Mouse (Mus musculus): Measurements from ENCODE around the gene Bcat1. TPM values are rescaled to one million over a fixed set of nuclear protein-coding genes. Genes with fewer than 3 reads are reported as not detected.

The Bcat1 gene
- total RNA-seq, 2 experiments from 2014 or later: 67.3 to 67.4 TPM

DNA sequence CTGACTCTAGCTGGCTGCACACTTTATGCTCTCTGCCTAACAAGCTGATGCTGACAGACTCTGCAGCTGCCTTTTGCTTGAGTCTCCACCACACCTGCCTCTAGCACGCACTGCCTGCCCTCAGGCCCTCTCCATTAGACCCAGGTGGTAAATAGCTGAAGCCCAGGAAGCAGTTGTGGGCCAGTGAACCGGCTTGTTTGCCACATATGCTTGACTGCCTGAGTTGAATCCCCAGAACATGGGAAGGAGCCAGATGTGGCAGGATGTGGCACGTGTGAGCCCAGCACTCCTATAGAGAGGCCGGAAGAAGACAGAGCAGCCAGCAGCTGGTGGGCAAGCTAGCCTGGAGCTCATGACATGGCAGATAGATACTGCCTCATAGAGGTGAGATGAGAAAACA, 55.4 kb downstream of the Bcat1 start:
- no peak for DNase-seq (ENCODE audit: low spot score in 2 of 2)
- intact Hi-C loops (cut with DNase I): no loop called here

DNA sequence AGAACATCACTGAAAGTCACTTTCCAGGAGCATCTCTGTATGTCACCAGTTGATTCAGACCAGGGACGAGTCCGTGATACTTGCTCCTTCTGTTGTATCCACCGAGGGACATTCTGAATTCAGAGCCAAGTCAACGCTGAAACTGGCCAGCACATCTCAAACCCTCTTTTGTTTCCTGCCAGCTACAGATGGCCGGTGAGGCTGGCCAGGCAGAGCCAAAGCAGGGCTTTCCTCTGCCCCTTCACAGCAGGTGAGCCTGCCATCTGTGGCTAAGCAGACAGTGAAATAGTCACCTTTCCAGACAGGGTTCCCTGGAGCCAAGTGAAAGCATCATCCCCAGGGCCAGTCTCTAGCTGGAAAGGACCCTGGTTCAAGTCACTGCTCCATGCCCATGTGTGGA, 57.7 kb downstream of the Bcat1 start:
- intact Hi-C loops (cut with DNase I): no loop called here

GRCm38 (mm10) chr6:145017508-145017907, 58.5 kb downstream of the Bcat1 start:
- no peak for DNase-seq (ENCODE audit: low spot score in 2 of 2)
- intact Hi-C loops (cut with DNase I): no loop called here

More for the DNA sequence above, 57.7 kb downstream of the Bcat1 start:
- no peak for DNase-seq (ENCODE audit: low spot score in 2 of 2)

DNA sequence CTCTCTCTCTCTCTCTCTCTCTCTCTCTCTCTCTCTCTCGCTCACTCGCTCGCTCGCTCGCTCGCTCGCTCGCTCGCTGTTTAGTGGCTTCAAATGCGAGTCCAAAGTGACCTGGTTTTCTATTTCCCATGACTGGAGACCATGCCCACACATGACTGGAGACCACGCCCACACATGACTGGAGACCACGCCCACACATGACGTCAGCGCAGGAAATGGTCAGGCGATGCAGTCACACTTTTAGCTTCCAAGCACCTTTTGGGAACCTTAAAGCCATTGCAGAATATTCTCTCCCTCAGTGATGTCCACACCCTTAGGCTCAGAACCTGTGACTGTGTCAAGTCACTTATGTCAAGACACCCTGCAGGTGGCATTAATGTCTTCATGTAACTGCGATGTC, 59.3 kb downstream of the Bcat1 start:
- intact Hi-C loops (cut with DNase I): no loop called here
- no peak for DNase-seq (ENCODE audit: low spot score in 2 of 2)

- intact Hi-C loops (cut with DNase I): no loop called here
These were observed 61.0 kb downstream of the Bcat1 start for GRCm38 (mm10) chr6:145014944-145015343.

GRCm38 (mm10) chr6:145012699-145013098, 63.3 kb downstream of the Bcat1 start:
- no peak for DNase-seq (ENCODE audit: low spot score in 2 of 2)
- intact Hi-C loops (cut with DNase I): no loop called here

More at GRCm38 (mm10) chr6:145014944-145015343, 61.0 kb downstream of the Bcat1 start:
- no peak for DNase-seq (ENCODE audit: low spot score in 2 of 2)

GRCm38 (mm10) chr6:145011141-145011540, 64.8 kb downstream of the Bcat1 start:
- intact Hi-C loops (cut with DNase I): no loop called here
- no peak for DNase-seq (ENCODE audit: low spot score in 2 of 2)

GRCm38 (mm10) chr6:145009859-145010818, 65.8 kb downstream of the Bcat1 start:
- intact Hi-C loops (cut with DNase I): no loop called here
- DNase-seq (ENCODE audit: low spot score in 2 of 2): peak; percentile 50 to 59

- intact Hi-C loops (cut with DNase I): no loop called here
- DNase-seq (ENCODE audit: low spot score in 2 of 2): no peak
These were observed 72.5 kb downstream of the Bcat1 start for GRCm38 (mm10) chr6:145003459-145003858.

DNA sequence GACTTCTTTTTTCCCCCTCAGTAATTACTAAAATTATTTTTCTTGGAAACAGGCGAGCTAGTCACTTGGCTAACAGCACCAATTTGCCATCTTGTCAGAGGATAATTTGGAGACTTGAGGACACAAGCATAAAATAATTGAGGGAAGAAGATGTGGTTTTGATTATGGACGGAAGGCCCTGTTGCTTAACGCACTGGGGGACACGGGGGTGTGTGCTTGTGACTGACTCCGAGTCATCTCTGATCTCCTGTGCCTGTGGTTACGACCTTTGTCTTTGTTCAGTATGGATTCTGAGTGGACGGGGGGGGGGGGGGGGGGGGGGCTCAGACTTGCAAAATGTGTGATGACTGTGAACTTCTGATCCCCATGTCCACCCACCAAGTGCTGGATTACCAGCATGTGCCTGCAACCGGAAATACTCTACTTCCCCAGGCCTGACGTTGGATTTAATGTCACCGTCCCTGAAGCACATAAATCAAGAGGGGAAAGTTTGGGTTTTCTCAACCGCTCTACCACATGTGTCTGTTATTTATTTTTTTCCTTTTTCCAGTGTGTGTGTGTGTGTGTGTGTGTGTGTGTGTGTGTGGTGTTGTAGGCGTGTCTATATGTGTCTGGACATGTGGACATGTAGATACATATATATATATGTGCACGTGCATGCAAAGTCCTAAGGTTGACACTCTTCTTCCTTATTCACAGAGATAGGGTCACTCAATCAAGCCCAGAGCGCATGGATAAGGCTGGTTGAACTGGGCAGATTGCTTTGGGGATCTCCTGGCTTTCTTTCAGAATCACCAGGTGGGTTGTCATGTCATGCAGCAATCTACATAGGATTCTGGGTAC, 73.7 kb downstream of the Bcat1 start:
- intact Hi-C loops (cut with DNase I): no loop called here
- DNase-seq (ENCODE audit: low spot score in 2 of 2): no peak

- intact Hi-C loops (cut with DNase I): no loop called here
- no peak for DNase-seq (ENCODE audit: low spot score in 2 of 2)
These were observed 74.5 kb downstream of the Bcat1 start for GRCm38 (mm10) chr6:145001493-145001892.

- intact Hi-C loops (cut with DNase I): no loop called here
- no peak for DNase-seq (ENCODE audit: low spot score in 2 of 2)
These were observed 78.8 kb downstream of the Bcat1 start for GRCm38 (mm10) chr6:144997229-144997628.

- intact Hi-C loops (cut with DNase I): no loop called here
- no peak for DNase-seq (ENCODE audit: low spot score in 2 of 2)
These were observed 83.9 kb downstream of the Bcat1 start for GRCm38 (mm10) chr6:144992111-144992510.

- intact Hi-C loops (cut with DNase I): no loop called here
- DNase-seq (ENCODE audit: low spot score in 2 of 2): no peak
These were observed 86.8 kb downstream of the Bcat1 start for GRCm38 (mm10) chr6:144989193-144989592.

GRCm38 (mm10) chr6:144987676-144988075, 88.3 kb downstream of the Bcat1 start:
- intact Hi-C loops (cut with DNase I): no loop called here
- DNase-seq (ENCODE audit: low spot score in 2 of 2): no peak

GRCm38 (mm10) chr6:144987216-144987615, 88.8 kb downstream of the Bcat1 start:
- no peak for DNase-seq (ENCODE audit: low spot score in 2 of 2)
- intact Hi-C loops (cut with DNase I): no loop called here

DNA sequence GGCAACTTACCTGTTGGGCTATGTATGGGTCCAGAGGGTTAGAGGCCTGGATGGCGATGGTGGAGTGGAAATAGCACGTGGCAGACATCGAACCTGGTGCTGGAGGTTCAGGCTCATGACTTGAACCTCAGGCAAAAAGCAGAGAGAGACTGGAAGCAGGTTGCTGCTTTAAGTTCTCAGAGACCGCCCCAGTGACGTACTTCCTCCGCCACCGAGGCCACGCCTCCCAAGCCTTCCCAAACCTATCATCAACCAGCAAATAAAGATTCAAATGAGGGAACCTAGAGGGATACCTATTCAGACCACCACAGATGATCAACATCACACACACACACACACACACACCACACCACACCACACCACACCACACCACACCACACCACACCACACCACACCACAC, 91.8 kb downstream of the Bcat1 start:
- intact Hi-C loops (cut with DNase I): no loop called here
- DNase-seq (ENCODE audit: low spot score in 2 of 2): no peak

- no peak for DNase-seq (ENCODE audit: low spot score in 2 of 2)
These were observed 93.9 kb downstream of the Bcat1 start for GRCm38 (mm10) chr6:144982093-144982492.

GRCm38 (mm10) chr6:144972351-144972750, 103.6 kb downstream of the Bcat1 start:
- intact Hi-C loops (cut with DNase I): no loop called here

More at GRCm38 (mm10) chr6:144982093-144982492, 93.9 kb downstream of the Bcat1 start:
- intact Hi-C loops (cut with DNase I): no loop called here

GRCm38 (mm10) chr6:144970900-144971299, 105.1 kb downstream of the Bcat1 start:
- DNase-seq (ENCODE audit: low spot score in 2 of 2): no peak
- intact Hi-C loops (cut with DNase I): no loop called here

More at GRCm38 (mm10) chr6:144972351-144972750, 103.6 kb downstream of the Bcat1 start:
- no peak for DNase-seq (ENCODE audit: low spot score in 2 of 2)

All from left cerebral cortex, postnatal 14 days (tissue).